Mouse (Mus musculus) heart, postnatal 10 days (tissue): ENCODE results near the gene Maml2. TPM values are rescaled to one million over a fixed set of nuclear protein-coding genes. Genes with fewer than 3 reads are reported as not detected.

Experiments used
- DNase-seq, 2 experiments: peaks; one replicate each; pipeline ENCODE4 v3.0.0; 2021
- intact Hi-C: fragments of 180-260 bp; cut with DNase I; formaldehyde crosslinking; loops from one replicate; pipeline ENCODE4 v1.15.1; 2025
- total RNA-seq, 2 experiments: library from RNA; stranded (reverse); gene quantifications; 2 replicates each; pipeline ENCODE4 v1.2.3; 2021

Maml2 gene
- total RNA-seq, 2 experiments from 2014 or later, result 9.1 to 10.0 TPM

DNA sequence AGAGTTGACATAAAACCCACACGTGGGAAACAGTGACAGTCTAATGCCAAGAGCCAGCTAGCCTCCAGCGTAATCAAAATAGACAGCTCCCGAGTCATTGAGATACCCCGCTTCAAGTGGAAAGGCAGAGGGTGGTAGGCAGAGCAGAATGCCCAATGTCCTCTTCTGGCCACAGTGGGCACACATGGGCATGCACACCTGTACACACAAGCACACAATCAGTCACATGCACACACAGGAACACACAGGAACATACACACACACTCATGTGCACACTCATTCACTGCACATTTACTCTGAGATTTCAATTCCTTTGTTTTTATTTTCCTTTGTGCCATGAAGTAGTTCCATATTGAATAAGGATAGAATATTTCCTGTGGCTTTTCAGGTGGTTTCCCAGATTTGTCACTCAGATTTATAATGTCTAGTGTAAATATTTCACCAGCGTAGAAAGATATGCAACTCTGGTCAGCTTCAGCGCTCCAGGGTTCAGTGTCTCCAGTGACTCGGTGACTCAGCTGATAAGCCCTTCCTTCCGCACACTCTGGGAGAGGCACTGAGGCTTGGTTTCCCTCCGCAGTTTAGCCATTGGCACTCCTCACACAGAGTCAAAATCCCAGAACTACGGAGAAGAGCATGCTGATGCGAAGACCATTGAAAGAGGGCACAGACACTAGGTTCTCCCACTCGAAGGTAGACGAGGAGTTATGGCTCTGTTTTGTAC is 144.4 kb downstream of the Maml2 start:
- DNase-seq, result peak in 1 of 2 experiments; percentile 31
- intact Hi-C loops, result loop anchor here (5.0 kb wide), 2 partner anchors 145 to 190 kb away; partner anchors contain the start of gene Maml2

DNA sequence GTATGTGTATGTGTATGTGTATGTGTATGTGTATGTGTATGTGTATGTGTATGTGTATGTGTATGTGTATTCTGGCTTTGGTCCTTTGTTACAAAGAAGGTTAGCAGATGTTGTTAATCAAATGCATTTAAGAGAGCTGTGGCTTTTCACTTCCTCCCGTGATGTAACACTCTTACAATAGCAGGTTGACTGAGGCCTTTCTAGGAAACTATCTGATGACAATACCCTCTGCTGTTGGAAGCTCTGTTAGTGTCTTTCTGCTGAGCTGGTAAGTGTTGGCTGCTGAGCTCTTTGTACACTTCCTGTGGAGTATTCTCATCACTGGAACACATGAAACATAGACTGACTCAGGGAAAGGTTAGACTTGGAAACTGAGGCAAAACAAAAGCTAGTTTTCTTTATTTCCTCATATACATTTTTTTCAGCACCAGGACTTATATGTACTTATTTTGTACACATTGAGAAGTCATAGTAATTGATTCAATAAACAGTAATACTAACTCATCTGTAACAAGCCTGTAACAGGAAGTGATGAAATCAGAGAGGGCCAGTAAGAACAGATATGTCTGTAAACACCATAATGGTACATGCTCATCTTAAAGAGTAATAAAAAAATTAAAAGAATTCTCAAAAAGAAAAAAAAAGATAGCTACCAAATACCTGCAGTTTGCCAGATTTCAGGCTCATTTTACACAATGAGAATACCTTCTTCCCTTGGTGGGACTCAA is 145.9 kb downstream of the Maml2 start:
- intact Hi-C loops, result loop anchor here (5.0 kb wide), 2 partner anchors 146 to 191 kb away; partner anchors contain the start of gene Maml2
- peak in 1 of 2 experiments; percentile 21 for DNase-seq

DNA sequence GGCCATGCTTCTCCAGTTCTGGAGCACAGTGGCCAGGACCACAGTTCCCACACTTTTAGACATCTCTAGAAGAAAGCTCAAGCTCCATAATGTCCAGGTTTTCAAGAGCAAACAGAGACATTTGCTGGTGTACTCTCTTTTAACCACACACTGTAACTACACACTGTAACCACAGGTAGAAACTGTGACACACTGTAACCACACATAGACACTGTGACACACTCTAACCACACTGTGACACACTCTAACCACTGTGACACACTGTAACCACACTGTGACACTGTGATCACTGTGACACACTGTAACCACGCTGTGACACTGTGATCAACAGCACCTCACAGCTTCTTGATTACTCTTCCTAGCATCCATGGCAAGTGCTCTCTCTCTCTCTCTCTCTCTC is 148.5 kb downstream of the Maml2 start:
- DNase-seq, result no peak
- intact Hi-C loops, result no loop called here

DNA sequence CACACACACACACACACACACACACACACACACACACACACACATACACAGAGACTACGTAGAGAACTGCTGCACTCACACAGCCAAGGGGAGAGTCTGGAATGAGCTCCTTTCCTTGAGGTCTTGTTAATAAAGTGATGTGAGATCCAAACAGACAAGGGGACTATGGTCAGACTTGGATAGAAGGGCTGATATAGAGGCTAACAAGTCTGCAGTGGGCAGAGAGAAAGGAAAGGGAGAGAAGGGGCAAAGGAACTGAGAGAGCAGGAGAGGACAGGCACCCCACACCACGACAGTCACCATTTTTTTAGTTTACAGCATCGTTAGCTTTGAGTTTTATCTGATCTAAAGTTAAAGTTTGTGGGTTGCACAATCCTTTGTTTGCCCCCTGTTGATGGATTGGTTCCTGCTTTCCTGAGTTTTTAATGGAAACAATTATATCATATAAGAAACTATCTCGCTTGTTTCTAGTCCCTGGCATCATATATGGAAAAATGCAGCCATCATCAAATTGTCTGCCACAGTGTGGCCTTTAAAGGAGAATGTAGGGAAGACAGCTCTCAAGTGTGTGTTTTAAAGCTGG is 149.0 kb downstream of the Maml2 start, which contains the start of gene Gm17571:
Gene Gm17571, minus strand, starts transcription at position 51 of the 583 bp plus-strand sequence.
- intact Hi-C loops, result no loop called here
- no peak for DNase-seq

DNA sequence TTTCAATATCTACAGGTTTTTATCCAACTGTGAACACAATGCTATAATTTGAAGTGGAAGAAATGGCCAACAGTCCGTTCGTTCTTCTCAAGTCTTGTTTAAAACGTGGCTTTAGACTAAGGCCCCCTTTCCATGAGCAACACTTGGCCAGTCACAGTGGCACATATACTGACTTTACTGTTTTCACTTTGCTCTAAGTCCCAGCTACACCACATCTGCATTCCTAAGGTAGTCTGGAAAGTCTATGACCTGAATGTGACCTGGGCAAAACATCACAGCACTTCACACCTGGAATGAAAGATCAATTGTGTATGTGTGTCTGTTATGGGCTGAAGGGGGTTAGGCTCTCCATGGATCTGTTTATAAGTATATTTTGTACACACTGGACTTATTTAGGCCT is 151.0 kb downstream of the Maml2 start:
- DNase-seq, result no peak
- intact Hi-C loops, result no loop called here

DNA sequence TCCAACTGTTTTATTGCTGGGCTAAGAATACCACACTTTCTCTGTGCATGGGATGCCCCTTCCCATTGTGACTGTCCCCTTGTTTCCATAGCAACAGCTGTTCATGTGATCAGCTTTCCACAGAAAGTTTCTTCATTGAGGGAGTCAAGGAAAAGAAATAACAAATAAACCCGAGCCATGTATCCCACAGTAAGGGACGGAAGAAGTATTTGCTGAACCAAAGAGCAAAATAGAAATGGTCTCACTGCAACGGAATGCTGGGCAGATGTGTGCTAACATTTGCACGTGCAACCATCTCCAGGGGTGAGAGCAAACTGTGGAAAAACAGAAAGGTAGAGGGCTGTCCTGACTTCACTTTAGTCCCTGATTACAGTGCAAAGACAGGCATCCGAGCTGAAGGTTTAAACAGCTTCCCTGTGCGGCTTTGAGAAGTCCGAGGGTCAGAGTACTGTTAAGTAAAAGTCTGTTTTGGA is 156.9 kb downstream of the Maml2 start:
- peak; percentile 40 to 42 for DNase-seq
- intact Hi-C loops, result no loop called here

DNA sequence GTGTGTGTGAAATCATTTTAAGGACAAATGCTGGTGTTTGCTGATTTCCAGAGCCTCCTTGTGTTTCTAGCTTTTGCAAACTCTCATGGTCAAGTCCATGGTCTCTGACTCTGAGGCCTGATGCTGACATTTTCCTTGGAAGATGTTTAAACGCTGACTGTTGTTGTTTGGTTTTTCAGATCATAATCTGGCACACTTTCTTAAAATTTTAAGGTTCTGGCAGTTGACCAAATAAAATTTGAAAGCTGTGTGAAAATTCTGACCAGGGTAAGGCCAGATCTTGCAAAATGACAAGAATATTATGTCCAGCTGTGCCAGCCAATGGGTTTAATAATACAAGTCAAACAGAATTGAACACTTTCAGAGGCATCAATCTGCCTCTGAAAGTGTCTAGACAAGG is 157.5 kb downstream of the Maml2 start:
- no peak for DNase-seq
- intact Hi-C loops, result no loop called here

DNA sequence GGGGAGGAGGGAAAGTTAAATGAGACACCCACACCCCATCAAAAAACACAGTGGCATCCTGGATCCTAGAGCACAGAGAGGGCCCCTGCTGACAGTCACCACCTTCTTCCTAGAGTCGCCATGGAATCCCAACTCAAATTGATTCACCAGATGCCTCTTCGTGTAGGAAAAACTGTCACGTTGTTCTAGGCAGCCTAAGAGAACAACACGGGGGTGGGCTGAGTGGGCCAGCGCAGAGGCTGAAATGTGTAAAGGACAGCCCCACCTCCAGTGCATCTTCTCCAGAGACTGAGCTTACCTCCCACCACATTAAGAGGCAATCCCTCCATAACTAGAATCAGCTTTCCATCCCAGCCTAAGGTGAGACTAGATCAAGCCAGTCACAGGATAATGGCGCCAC is 160.0 kb downstream of the Maml2 start:
- intact Hi-C loops, result no loop called here
- no peak for DNase-seq

DNA sequence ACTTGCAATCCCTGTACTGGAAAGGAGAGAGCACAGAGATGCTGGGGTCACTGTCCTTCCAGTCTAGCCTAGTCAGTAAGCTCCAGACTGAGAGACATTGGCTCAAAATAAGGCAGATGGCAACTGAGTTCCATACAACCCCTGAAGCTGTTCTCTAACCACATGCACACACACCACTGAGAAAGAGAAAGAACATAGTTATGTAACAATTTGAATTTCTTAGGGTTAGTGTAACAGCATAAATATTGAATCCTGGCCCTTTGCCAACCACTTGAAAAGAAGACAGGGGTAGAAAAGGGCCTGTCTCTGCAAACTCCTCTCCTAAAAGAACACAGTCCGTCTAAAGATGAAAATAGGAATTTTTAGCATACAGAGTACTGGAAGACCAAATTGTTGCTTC is 161.6 kb downstream of the Maml2 start:
- intact Hi-C loops, result no loop called here

DNA sequence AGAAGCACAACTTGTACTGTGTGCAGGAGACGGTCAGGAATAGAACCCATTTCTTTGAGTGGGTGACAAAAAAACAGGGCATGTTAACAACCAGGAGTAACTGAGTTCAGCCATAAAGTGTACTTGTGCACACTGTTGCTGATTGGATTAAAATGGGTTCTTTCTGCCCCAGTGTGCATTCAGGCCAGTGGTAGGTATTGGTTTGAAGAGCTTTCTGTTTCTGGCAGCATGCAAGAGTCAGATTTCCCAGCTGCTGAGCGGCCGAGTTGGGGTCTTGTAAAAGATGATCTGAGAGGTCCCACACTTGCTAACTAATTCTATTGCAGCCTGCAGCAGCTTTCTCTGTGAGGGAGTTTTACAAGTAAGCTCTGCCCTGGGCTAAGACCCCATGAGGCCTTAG is 162.3 kb downstream of the Maml2 start:
- intact Hi-C loops, result no loop called here
- DNase-seq, result no peak

More for the DNA sequence above, 161.6 kb downstream of the Maml2 start:
- no peak for DNase-seq

DNA sequence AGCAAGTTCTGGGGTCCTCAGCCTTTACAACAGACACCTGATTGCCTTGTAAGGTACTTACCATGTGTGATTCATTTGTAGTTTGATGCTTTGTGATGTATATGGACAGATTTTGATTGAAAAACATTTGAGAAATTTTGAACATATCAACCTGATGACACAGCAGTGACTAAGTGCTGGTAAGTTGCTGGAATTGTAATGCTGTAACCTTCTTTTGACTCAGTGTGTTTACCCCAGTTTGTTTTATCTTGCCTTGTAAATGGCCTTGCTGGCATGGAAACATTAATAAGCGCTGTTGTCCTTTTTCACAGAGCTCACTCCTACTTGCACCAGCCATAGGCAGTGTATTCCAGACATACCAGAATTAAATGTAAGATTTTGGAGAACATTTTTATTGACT is 163.2 kb downstream of the Maml2 start:
- intact Hi-C loops, result no loop called here

DNA sequence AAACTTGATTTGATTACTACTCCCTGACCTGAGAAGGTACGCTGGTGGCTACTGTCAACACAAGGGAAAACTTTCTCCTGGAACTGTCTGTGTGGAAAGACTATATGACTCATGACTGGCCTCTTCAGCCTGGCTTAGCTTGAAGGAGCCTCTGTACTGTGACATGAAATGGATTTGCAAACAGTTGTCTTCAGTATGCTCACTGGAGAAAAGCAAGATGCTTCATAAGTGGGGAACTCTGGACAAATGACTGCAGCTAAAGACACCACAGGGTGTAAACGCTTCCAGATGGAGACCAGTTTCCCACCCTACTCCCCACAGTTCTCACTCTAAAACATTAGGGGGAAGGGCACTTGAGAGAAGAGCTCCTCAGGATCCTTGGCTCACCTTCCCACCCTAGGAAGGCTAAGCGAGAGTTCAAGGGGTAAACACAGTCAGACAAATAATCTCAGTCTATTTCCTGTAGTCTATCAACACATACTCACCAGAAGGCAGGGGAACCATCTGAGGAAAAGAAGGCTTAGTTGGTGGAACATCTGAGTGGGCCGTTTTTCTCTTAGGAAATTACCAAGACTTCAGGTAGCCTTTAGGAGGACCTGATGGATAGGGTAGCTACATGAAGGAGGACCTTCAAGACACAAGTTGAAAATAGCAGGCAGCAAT is 167.7 kb downstream of the Maml2 start:
- intact Hi-C loops, result no loop called here
- DNase-seq, result no peak

More for the DNA sequence above, 163.2 kb downstream of the Maml2 start:
- DNase-seq, result no peak

DNA sequence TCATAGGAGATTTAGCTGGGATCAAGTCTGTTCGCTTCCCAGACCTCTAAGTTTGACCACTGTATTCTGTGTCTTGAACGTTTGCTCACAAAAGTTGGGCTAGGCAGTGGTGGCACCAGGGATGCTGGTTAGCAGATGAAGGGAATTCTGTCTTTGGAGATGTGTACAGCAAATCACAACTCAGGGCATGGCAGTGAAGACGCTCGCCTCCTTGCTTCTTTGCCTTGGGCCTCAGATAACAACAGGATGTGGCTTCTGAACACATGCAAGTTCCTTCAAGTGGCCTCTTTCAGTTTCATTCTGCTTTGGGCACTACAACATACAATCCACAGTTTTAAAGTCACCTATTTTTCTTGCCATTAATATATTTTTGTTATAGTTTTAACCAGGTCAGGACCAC is 168.6 kb downstream of the Maml2 start:
- intact Hi-C loops, result no loop called here
- DNase-seq, result peak in 1 of 2 experiments; percentile 36

DNA sequence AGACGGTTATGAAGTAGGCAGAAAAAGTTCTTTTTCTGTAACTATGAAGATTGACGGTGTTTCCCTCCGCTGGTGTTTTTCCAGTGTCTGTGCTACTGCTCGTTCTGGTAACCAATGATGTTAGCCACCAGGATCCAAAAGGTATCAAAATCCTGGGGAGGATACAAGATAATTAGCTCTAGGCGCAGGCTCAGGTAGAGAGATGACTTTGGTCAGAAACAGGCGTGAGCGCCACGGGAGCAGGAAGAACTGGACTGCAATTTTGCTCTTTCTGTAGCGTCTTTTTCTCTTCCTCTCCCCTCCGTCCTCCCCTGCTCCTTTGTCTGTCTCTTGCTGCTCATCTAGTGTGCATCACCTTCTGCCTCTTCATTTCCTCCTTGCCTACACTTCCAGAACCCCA is 169.1 kb downstream of the Maml2 start:
- DNase-seq, result no peak
- intact Hi-C loops, result no loop called here

DNA sequence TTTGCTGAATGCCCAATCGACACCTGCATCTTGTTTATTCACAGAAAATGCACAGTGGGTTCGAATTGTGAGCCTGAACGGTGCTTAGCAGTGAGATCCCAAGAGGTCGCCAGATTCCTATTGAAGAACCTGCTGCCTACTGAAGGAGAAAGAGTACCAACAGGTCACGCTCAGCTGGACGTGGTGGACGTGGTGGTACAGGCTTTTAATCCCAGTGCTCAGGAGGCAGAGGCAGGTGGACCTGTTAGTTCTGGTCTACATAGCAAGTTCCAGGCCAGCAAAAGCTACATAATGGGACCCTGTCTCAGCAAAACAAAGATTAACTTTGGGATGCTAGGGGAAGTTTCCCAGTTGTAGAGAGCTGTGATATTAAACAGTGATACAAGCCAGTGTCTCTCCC is 170.0 kb downstream of the Maml2 start:
- DNase-seq, result no peak
- intact Hi-C loops, result no loop called here

DNA sequence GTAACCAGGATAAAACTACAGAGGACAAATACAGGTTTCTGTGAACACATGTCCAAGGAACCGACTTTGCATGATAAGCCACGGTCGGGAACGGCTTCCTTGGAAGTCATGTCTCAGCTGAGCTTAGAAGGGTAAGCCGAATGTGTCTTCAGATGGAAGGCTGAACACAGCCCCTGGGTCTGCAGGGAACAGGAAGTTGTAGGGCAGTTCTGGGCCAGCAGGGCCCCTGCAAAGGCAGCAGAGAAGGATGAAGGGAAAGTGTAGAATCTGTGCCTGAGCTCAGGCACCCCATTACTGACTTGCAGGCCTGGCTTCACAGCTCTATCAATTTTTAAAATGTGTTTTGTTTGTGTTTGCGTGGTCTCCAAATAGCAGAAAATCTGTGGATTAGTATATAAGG is 171.0 kb downstream of the Maml2 start:
- intact Hi-C loops, result no loop called here
- DNase-seq, result no peak

DNA sequence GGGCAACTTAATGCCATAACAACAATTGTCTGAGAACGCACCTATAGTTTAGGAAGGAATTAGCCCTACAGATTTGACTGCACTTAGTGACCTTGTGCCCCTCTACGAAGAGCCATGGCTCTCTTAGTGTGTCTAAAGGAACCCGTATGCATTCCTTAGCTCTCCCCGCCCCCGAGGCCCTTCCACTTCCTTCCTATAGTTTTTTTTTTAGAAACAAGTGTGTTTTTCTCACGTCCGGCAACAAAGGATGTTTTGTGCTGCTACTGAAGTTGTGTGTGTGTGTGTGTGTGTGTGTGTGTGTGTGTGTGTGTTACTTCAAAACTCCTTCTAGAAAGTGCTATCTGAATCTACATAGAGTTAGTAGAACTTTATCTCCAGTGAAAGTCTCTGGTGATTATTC is 172.3 kb downstream of the Maml2 start:
- intact Hi-C loops, result no loop called here
- DNase-seq, result peak; percentile 39 to 41

DNA sequence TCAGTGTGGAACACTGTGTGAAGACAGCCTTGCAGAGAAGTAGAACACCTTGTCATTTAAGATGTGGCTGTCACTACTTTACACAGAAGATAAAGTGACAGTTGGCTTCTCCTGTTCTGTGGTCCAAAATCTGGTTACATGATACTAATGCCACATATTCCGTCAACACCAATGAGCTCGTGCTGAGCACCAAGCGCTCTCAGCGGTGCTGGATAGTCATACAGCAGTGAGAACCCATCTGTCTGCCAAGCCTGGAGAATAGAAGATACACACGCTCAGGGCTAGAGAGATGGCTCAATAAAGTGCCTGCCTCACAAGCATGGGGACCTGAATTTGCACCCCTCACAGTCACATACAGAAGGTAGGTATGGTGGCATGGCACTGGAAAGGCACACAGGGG is 177.2 kb downstream of the Maml2 start:
- DNase-seq, result no peak
- intact Hi-C loops, result no loop called here

DNA sequence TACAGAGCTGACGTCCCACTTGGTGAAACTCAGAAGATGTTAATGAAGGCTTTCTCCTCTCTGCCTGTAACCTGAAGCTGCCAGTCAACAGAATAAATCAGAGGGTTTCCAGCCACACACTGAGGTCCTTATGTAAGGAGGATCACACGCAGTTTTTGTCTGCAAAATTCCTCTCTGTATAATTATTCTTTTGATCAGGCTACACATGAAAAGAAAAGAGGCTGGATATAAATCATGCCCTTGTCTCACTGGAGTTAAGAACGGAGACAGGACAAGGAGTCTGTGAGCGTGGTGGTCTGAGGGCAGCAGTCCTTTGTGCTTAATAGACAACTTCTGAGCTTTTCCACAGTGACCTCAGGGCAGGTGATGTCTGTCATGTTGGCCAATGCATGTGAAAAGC is 181.5 kb downstream of the Maml2 start:
- intact Hi-C loops, result no loop called here
- no peak for DNase-seq

DNA sequence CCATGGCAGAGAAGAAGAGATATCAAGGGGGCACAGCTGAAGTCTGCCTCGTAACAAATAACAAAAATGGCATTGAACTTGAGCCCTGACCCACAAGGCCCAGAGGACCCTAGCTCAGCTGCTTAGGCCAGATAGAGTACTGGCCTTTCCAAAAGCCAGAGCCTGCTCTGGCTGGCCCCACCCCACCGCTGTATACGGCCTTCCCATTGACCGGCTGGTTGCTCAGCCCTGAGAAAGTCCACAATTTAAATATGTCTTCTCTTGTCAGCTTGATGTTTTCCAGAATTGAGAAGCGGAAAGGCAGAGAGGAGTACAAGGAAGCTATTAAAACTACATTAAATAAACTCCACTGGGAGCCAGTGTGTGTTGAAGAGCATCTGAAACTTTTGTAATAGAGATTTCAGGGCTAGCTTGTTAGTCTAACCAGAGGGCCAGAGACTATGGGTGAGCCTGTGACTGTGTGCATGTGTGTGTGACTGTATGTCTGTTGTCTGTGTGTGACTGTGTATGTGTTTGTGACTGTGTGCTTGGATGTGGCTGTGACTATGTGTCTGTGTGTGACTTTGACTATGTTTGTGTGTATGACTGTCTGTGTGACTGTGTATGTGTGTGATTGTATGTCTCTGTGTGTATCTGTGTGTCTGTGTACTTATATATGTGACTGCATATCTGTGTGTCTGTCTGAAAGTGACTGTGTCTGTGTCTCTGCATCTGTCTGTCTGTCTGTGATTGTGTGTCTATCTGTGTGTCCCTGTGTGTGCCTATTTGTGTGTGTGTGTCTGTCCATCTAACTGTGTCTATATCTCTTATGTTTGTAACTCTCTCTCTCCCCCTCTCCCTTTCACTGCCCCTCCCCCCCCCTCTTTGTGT is 185.7 kb downstream of the Maml2 start:
- peak in 1 of 2 experiments; percentile 25 for DNase-seq
- intact Hi-C loops, result no loop called here
